Comparison of ENCODE assay signal across 9 mouse cellular contexts in the genomic region with DNA sequence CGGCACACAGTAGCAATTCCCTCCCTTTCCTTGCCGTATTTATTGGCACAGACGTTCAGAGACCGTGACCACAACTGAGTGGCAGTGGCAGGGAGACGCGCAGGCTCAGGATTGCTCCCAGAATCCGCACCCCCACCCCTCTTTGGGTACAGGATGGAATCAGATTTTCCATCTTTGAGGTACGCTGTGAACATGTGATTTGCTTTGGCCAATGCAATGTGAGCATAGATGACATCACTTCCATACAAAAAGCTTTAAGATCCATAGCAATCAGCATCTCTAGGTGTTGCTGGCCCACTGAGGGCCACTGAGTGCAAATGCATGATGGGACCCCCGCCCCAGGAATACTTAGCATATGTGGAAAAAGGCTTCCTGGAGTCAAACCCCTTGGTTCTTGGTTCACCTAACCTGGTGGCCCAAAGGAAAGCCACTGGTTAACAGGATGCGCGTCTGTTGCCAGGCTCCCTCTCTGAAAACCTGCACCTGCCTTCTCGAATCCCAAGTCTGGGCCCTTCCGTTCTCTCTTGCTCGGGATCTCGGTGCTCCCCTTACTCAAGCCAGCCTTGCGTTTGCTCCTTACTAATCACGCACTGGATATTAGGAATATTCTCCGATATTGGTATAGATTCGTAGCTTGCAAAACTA. TPM values are rescaled to one million over a fixed set of nuclear protein-coding genes. Genes with fewer than 3 reads are reported as not detected.
DNase-seq lines count a peak whose midpoint lies in the region; ATAC-seq and TF ChIP-seq lines count a peak whose summit lies in the region.
"Had no signal": no experiment of that assay in that cellular context is flagged by ENCODE, and none has a peak within 500 bp of the region (broad histone marks: within the 10 kb centered on the region; RNA-seq: fewer than 3 reads in every experiment).

No protein-coding gene starts in this region.

- peak in 1 of 2 experiments; percentile 18 for DNase-seq in heart, adult 2 months
- no peak for DNase-seq in heart, postnatal 10 days
- peak; percentile 72 for DNase-seq in ES-CJ7 (ENCODE audit: low read depth, low spot score)
- DNase-seq in forebrain, embryonic 10.5 days (ENCODE audit: extremely low spot score, low spot score): no peak
- no peak for DNase-seq in liver, embryonic 13.5 days
- DNase-seq in right cerebral cortex, postnatal 36 days (ENCODE audit: low spot score in 2 of 2): peak; percentile 58 to 76
- DNase-seq in gastrocnemius, adult 18-20 months (ENCODE audit: low spot score): no peak

- H3K9me3 ChIP-seq in forebrain, embryonic 10.5 days: no peaks in the 10 kb centered on the region
- no peaks in the 10 kb centered on the region for H3K9me3 ChIP-seq in intestine, embryonic 15.5 days
- no peaks in the 10 kb centered on the region for H3K9me3 ChIP-seq in liver, embryonic 13.5 days (replicated peaks)

- no peaks in the 10 kb centered on the region for H3K79me2 ChIP-seq in heart, adult 2 months (replicated peaks; ENCODE audit: control insufficient read depth, insufficient read depth, low read length)

- H3K4me2 ChIP-seq in intestine, embryonic 15.5 days (replicated peaks): peak overlapping the region; percentile 63
- peak overlapping the region; percentile 75 for H3K4me2 ChIP-seq in liver, embryonic 13.5 days

- H3K9ac ChIP-seq in heart, adult 2 months (ENCODE audit: low read depth, low read length): peak overlapping the region; percentile 48
- 0 out of 2 replicates have a peak overlapping the region, but pooled peaks have one; percentile 31 for H3K9ac ChIP-seq in intestine, embryonic 15.5 days
- H3K9ac ChIP-seq in liver, embryonic 13.5 days: peak overlapping the region; percentile 65; the same call in 1 of the 2 replicates

- no peaks in the 10 kb centered on the region for H3K36me3 ChIP-seq in heart, adult 2 months (ENCODE audit: control insufficient read depth, insufficient read depth, low read length)
- no peaks in the 10 kb centered on the region for H3K36me3 ChIP-seq in forebrain, embryonic 10.5 days (replicated peaks)
- no peaks in the 10 kb centered on the region for H3K36me3 ChIP-seq in intestine, embryonic 15.5 days
- no peaks in the 10 kb centered on the region for H3K36me3 ChIP-seq in liver, embryonic 13.5 days

- TF ChIP-seq POLR2A in heart, adult 2 months (IDR thresholded peaks at IDR 0.05; ENCODE audit: insufficient read depth, low read depth, low read length): no peak

- 22% methylated on average over 19 of the region's 19 CpGs for WGBS in heart, adult 2 months
- WGBS in forebrain, embryonic 10.5 days: 33% methylated on average over 19 of the region's 19 CpGs
- 32% methylated on average over 19 of the region's 19 CpGs for WGBS in intestine, embryonic 15.5 days
- 27% methylated on average over 19 of the region's 19 CpGs for WGBS in liver, embryonic 13.5 days (ENCODE audit: insufficient replicate concordance)

- peak overlapping the region; percentile 70 for H3K27ac ChIP-seq in heart, adult 2 months
- peak overlapping the region; percentile 91; the same call in 1 of the 2 replicates for H3K27ac ChIP-seq in forebrain, embryonic 10.5 days
- H3K27ac ChIP-seq in intestine, embryonic 15.5 days: no peak overlapping the region
- H3K27ac ChIP-seq in liver, embryonic 13.5 days: no peak overlapping the region

- peak overlapping the region; percentile 59 for H3K4me3 ChIP-seq in heart, adult 2 months
- H3K4me3 ChIP-seq in forebrain, embryonic 10.5 days: peak overlapping the region; percentile 60
- H3K4me3 ChIP-seq in intestine, embryonic 15.5 days (replicated peaks): peak overlapping the region; percentile 45
- H3K4me3 ChIP-seq in liver, embryonic 13.5 days (replicated peaks): peak overlapping the region; percentile 62

- H3K27me3 ChIP-seq in heart, adult 2 months (ENCODE audit: control insufficient read depth, insufficient read depth, low read length): no peaks in the 10 kb centered on the region
- peaks cover 12% of the 10 kb centered on the region; the same call in 1 of the 2 replicates for H3K27me3 ChIP-seq in forebrain, embryonic 10.5 days (ENCODE audit: poor library complexity, severe bottlenecking)
- no peaks in the 10 kb centered on the region for H3K27me3 ChIP-seq in intestine, embryonic 15.5 days (replicated peaks)
- H3K27me3 ChIP-seq in liver, embryonic 13.5 days: peaks cover 21% of the 10 kb centered on the region

- peaks cover 5% of the 10 kb centered on the region for H3K4me1 ChIP-seq in heart, adult 2 months (ENCODE audit: control insufficient read depth, insufficient read depth, low read length)
- peaks cover 11% of the 10 kb centered on the region for H3K4me1 ChIP-seq in forebrain, embryonic 10.5 days
- peaks cover 6% of the 10 kb centered on the region for H3K4me1 ChIP-seq in intestine, embryonic 15.5 days (replicated peaks)
- H3K4me1 ChIP-seq in liver, embryonic 13.5 days (replicated peaks): peaks cover 16% of the 10 kb centered on the region

- ATAC-seq in intestine, embryonic 15.5 days: peak; percentile 9; the same call in 1 of the 2 replicates
- ATAC-seq in liver, embryonic 13.5 days (ENCODE audit: low read depth): no peak

- no peak for TF ChIP-seq CTCF in heart, adult 2 months (IDR thresholded peaks at IDR 0.05)

- no peak for TF ChIP-seq EP300 in heart, adult 2 months (IDR thresholded peaks at IDR 0.05; ENCODE audit: insufficient read depth, low read depth, low read length)

- intact Hi-C loops in heart, adult 2 months (cut with DNase I): loop anchor here (1.0 to 5.0 kb wide), 2 partner anchors 50 to 130 kb away; no protein-coding TSS in a partner anchor
- intact Hi-C loops in heart, postnatal 10 days (cut with DNase I): loop anchor here (1.0 to 5.0 kb wide), 2 partner anchors 50 to 125 kb away; no protein-coding TSS in a partner anchor

RNA-seq across cellular contexts. Expression of gene Apobec3, which starts 8.7 kb away (rescaled TPM):
- total RNA-seq in heart, adult 2 months (2021): 1 to 10 TPM; 6.8 to 7.1 TPM
- 13.9 and 16.3 TPM in 2 replicates for polyA plus RNA-seq in heart, adult 2 months (2012; rRNA removed)
- 10 to 100 TPM; 11.2 to 11.7 TPM for total RNA-seq in heart, postnatal 10 days (2021)
- 9.2 and 11.0 TPM in 2 replicates for polyA plus RNA-seq in forebrain, embryonic 10.5 days (2016; fragmentation: Nextera tagmentation; extraction: Ambion mirVana)
- 13.1 and 15.4 TPM in 2 replicates for polyA plus RNA-seq in intestine, embryonic 15.5 days (2015; fragmentation: Nextera tagmentation; extraction: Ambion mirVana)
- polyA plus RNA-seq in liver, embryonic 13.5 days (2015; fragmentation: Nextera tagmentation; extraction: Ambion mirVana): 41.7 and 53.3 TPM in 2 replicates
- 1 to 10 TPM; 1.6 to 2.3 TPM for total RNA-seq in gastrocnemius, adult 18-20 months (2021)

RNA-seq across cellular contexts. Expression of gene Cbx6, which starts 48.3 kb away (rescaled TPM):
- 10 to 100 TPM; 21.1 to 21.3 TPM for total RNA-seq in heart, adult 2 months (2021)
- 22.9 and 24.1 TPM in 2 replicates for polyA plus RNA-seq in heart, adult 2 months (2012; rRNA removed)
- 10 to 100 TPM; 40.7 to 48.7 TPM for total RNA-seq in heart, postnatal 10 days (2021)
- 21.6 and 22.3 TPM in 2 replicates for polyA plus RNA-seq in forebrain, embryonic 10.5 days (2016; fragmentation: Nextera tagmentation; extraction: Ambion mirVana)
- 39.1 and 39.7 TPM in 2 replicates for polyA plus RNA-seq in intestine, embryonic 15.5 days (2015; fragmentation: Nextera tagmentation; extraction: Ambion mirVana)
- polyA plus RNA-seq in liver, embryonic 13.5 days (2015; fragmentation: Nextera tagmentation; extraction: Ambion mirVana): 9.7 and 10.2 TPM in 2 replicates
- total RNA-seq in gastrocnemius, adult 18-20 months (2021): 1 to 10 TPM; 7.0 to 7.8 TPM

RNA-seq across cellular contexts. Expression of gene Npcd, which starts 48.7 kb away (rescaled TPM):
- total RNA-seq in heart, adult 2 months (2021): under 1 TPM; 0.29 to 0.30 TPM
- polyA plus RNA-seq in heart, adult 2 months (2012; rRNA removed): 0.31 TPM in 1 of 2 replicates, not detected in the other
- 1 to 10 TPM in 1 of 2 experiments, under 1 TPM in 1; 0.74 to 1.8 TPM for total RNA-seq in heart, postnatal 10 days (2021)
- polyA plus RNA-seq in forebrain, embryonic 10.5 days (2016; fragmentation: Nextera tagmentation; extraction: Ambion mirVana): not detected in 2 replicates
- polyA plus RNA-seq in intestine, embryonic 15.5 days (2015; fragmentation: Nextera tagmentation; extraction: Ambion mirVana): 0.23 and 0.27 TPM in 2 replicates
- polyA plus RNA-seq in liver, embryonic 13.5 days (2015; fragmentation: Nextera tagmentation; extraction: Ambion mirVana): not detected in 2 replicates
- total RNA-seq in gastrocnemius, adult 18-20 months (2021): under 1 TPM in 1 of 2 experiments, not detected in 1; 0.55 TPM
- polyA plus RNA-seq: macrophage had no signal

Comparison
In these comparisons a context has a peak if more than half of its experiments do, and no peak if none do; other contexts are left out.
1. DNase-seq: peak in ES-CJ7 (single experiment) and right cerebral cortex, postnatal 36 days (2 of 2); none in heart, postnatal 10 days (0 of 2), forebrain, embryonic 10.5 days (single experiment), liver, embryonic 13.5 days (single experiment) and gastrocnemius, adult 18-20 months (single experiment).
2. H3K27ac ChIP-seq: peak in heart, adult 2 months (single experiment) and forebrain, embryonic 10.5 days (single experiment); none in intestine, embryonic 15.5 days (single experiment) and liver, embryonic 13.5 days (single experiment).
3. Peak in every context shown above with its lines, with median percentiles within 50 percentile points of each other: H3K4me3 ChIP-seq and H3K9ac ChIP-seq.